Mouse (Mus musculus) megakaryocyte progenitor cell, adult 5-6 weeks (primary cell): ENCODE results near the gene Opcml. TPM values are rescaled to one million over a fixed set of nuclear protein-coding genes. Genes with fewer than 3 reads are reported as not detected.

Source experiments
- ATAC-seq: replicated peaks from 2 replicates; pipeline ENCODE4 v1.8.0; 2016; ENCODE audit warnings: mild to moderate bottlenecking, moderate TSS enrichment, inconsistent platforms; ENCODE audit not compliant: poor library complexity
- total RNA-seq, 2 experiments: library from RNA; stranded (forward) in 1 of 2; stranded (reverse) in 1 of 2; fragments of 157-497, 149-512 nt in 1 of 2; fragments of 200-1000 nt in 1 of 2; gene quantifications; 2 replicates each; pipeline versions ENCODE4 v1.2.3 to v1.2.4; 2015 to 2017

Opcml gene
- total RNA-seq, 2 experiments from 2014 or later = not detected

GRCm38 (mm10) chr9:27830519-27830918, 39.9 kb downstream of the Opcml start:
- no peak for ATAC-seq

- no peak for ATAC-seq
These were observed 52.2 kb downstream of the Opcml start for GRCm38 (mm10) chr9:27842806-27843205.

- no peak for ATAC-seq
These were observed 81.0 kb downstream of the Opcml start for GRCm38 (mm10) chr9:27871624-27872023.

GRCm38 (mm10) chr9:27889636-27890035, 99.1 kb downstream of the Opcml start:
- ATAC-seq = no peak

GRCm38 (mm10) chr9:27917250-27917649, 126.7 kb downstream of the Opcml start:
- ATAC-seq = no peak

GRCm38 (mm10) chr9:27923495-27923894, 132.9 kb downstream of the Opcml start:
- peak; percentile 66 for ATAC-seq

GRCm38 (mm10) chr9:27923945-27924825, 133.6 kb downstream of the Opcml start:
- 0 out of 2 replicates have a peak, but pooled peaks have one; percentile 29 for ATAC-seq

- ATAC-seq = no peak
These were observed 135.1 kb downstream of the Opcml start for GRCm38 (mm10) chr9:27925650-27926049.

GRCm38 (mm10) chr9:27937253-27937652, 146.7 kb downstream of the Opcml start:
- ATAC-seq = no peak

GRCm38 (mm10) chr9:27937660-27938059, 147.1 kb downstream of the Opcml start:
- no peak for ATAC-seq

GRCm38 (mm10) chr9:27945323-27946010, 154.9 kb downstream of the Opcml start:
- ATAC-seq = no peak

- no peak for ATAC-seq
These were observed 160.5 kb downstream of the Opcml start for GRCm38 (mm10) chr9:27951110-27951509.

- ATAC-seq = no peak
These were observed 171.1 kb downstream of the Opcml start for GRCm38 (mm10) chr9:27961682-27962081.

- ATAC-seq = no peak
These were observed 172.8 kb downstream of the Opcml start for GRCm38 (mm10) chr9:27963385-27963784.

- ATAC-seq = no peak
These were observed 174.5 kb downstream of the Opcml start for GRCm38 (mm10) chr9:27964902-27965550.

GRCm38 (mm10) chr9:27968266-27968665, 177.7 kb downstream of the Opcml start:
- ATAC-seq = no peak

GRCm38 (mm10) chr9:27972293-27972692, 181.7 kb downstream of the Opcml start:
- no peak for ATAC-seq

GRCm38 (mm10) chr9:27982576-27982975, 192.0 kb downstream of the Opcml start:
- no peak for ATAC-seq

- ATAC-seq = no peak
These were observed 196.3 kb downstream of the Opcml start for GRCm38 (mm10) chr9:27986604-27987588.

GRCm38 (mm10) chr9:27991611-27992010, 201.0 kb downstream of the Opcml start:
- ATAC-seq = no peak
